Mouse (Mus musculus): ENCODE measurements around the gene Cript.

DNA sequence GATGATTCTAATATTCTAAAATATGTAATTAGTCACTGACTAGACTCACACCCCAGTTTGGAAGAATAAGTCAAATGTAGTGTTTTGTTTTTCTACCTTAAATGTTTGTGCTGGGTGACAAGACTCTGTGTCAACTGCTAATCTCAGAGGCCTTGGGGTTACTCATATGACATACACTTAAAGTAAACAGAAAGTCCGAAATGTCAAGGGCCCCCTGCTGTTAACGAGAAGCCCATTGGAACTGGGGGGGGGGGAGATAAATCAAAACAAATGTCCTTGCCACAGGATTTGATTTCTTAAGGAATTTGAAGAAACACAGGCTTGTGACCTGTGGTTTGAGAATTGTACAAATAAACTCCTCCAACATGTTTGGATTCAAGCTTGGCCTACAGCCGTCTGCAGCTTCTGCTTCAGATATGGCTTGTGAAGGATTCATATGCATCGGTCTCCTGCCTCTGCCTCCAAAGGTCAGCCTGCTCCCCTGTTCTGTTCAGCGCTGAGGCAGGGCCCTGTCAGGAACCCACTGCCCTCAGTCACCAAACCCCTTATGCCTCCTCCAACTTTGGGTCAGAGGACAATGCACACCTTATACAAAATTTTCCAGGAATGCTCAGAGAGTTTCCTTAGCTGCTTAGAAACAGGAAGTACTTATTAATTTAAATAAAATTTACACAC lies 47.6 kb downstream of the Cript start:
- TF ChIP-seq CTCF (IDR thresholded peaks at IDR 0.05; ENCODE audit: low read depth), result no peak
- TF ChIP-seq EP300 (IDR thresholded peaks at IDR 0.05; ENCODE audit: low read depth), result no peak

All from liver, postnatal 0 days (tissue).